Mouse (Mus musculus) adrenal gland, adult (tissue): ENCODE measurements around the gene Rnf144b.

Experiments used
- DNase-seq, 2 experiments: peaks; one replicate each; pipeline ENCODE4 v3.0.0; 2022 to 2023; ENCODE audit warnings: low spot score in 1 of 2; ENCODE audit not compliant: inconsistent age in 2 of 2

The Rnf144b gene

DNA sequence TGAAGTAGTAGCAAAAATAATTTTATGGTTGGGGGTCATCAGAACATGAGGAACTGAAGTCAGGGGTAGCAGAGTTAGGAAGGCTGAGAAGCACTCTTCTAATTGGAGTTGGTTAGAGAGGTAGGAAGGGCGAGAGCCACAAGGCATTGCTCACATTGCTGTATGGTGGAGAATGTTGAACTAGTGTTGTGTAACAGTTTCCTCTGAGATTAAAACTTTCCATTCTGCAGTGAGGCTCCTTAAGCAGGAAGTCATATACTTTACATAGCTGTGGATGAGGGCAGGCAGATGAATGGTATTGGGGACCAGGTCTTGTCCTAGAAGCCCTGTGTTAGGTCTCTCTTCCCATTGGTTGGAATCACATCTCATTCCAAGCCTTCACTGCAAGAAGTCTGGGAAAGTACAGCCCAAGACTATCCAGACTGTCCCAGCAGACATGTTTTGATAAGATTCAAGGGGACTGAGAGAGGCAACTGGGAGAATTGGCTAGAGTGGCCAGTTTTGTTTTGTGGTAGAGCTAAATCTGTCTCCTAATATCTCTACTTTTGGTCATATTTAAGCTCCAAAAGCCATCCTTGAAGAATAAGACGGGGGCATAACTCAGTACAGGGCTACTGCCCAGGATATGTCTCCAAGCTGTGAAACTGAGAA, 128.8 kb downstream of the Rnf144b start:
- DNase-seq: no peak

GRCm38 (mm10) chr13:47253711-47254110, 131.3 kb downstream of the Rnf144b start:
- DNase-seq: no peak

GRCm38 (mm10) chr13:47259297-47259696, 136.8 kb downstream of the Rnf144b start:
- no peak for DNase-seq

DNA sequence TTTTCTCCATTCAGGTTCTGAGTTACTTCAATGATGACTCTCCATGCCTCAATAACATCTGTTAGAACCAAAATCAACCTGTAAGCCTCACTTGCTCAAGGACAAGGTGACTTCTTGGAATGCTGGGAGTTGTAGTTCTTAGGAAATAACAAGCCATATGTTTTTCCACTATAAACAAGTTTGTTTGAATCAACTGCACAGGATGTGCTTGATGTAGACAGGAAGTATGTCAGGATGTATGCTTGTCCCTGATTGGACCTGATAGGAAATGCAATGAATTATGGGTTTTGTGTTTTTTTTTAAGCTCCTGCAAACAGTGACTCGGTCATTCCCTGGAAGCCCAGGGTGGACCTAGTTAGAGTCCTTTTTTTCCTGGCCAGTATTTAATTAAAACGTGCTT, 139.5 kb downstream of the Rnf144b start:
- no peak for DNase-seq

GRCm38 (mm10) chr13:47264382-47264781, 141.9 kb downstream of the Rnf144b start:
- no peak for DNase-seq

DNA sequence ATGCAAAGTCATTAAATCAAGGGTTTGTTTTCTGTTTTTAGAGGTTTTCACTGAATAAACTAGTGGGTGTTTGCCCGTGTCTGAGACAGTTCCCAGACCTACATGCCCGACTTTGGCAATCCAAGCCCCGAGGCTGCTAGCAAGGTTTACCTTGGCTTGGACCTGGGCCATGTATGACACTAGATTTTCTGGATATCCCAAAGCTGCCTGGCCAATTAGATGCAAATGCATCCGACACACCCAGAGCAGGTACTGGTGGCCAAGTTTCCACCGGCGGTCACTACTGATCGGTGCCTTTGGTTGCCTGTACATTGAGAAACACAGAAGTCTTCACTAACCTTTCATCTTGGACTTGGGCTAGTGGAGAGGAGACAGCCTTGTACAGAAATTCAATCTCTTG, 144.0 kb downstream of the Rnf144b start:
- DNase-seq: no peak

DNA sequence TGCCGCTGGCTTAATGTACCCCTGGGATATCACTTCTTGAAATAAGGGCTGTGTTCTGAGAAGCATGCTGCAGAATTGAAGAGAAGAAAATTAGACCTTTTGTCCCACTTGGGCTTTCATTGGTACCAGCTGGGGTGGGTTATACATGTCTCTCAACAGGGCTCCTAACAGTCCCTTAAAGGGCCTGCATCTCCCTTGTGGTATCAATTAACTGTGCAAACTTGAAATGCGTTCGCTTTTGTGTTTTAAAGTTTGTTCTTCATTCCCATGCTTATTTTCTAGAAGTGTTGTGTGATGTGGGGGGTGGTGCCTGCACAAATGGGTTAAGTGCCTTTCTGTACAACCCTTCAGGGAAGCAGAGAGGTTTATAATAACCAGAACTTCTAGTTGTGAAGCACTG, 145.8 kb downstream of the Rnf144b start:
- DNase-seq: no peak

GRCm38 (mm10) chr13:47272928-47273327, 150.5 kb downstream of the Rnf144b start:
- DNase-seq: no peak

DNA sequence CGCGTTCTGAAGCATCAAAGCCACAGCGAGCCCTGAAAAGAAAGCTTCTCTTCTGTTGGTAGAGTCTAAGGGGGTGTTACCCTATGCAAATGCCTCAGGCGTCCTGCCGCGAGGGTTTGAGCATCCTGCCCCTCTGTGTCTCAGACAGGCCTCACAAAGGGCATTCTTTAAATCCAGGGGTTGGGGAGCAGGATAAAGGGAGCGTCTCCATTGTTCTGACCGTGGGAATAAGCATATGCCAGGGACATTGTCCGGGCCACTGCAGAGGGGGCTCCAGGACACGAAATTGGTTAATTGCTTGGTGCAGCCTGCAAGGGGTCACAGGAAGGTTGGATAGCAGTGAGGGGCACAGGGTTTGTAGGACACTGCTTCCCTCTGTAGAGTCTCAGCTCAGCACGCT, 151.0 kb downstream of the Rnf144b start:
- no peak for DNase-seq

DNA sequence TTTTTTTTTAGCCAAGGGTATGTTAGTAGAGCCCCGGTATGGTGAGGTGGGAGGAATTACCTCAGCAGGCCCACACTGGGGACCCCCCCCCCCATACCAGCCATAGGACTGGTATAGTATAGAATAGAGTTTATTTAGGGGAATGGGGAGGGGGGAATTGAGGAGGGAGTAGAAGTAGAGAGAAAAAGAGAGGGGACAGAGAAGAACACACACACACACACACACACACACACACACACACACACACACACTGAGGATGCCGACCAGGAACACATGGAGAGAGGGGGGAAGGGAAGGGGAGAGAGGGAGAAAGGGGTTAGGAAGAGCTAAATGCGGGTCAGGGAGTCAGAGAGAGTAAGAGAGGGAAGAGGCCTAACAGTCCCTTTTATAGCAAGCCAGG, 151.7 kb downstream of the Rnf144b start:
- no peak for DNase-seq

DNA sequence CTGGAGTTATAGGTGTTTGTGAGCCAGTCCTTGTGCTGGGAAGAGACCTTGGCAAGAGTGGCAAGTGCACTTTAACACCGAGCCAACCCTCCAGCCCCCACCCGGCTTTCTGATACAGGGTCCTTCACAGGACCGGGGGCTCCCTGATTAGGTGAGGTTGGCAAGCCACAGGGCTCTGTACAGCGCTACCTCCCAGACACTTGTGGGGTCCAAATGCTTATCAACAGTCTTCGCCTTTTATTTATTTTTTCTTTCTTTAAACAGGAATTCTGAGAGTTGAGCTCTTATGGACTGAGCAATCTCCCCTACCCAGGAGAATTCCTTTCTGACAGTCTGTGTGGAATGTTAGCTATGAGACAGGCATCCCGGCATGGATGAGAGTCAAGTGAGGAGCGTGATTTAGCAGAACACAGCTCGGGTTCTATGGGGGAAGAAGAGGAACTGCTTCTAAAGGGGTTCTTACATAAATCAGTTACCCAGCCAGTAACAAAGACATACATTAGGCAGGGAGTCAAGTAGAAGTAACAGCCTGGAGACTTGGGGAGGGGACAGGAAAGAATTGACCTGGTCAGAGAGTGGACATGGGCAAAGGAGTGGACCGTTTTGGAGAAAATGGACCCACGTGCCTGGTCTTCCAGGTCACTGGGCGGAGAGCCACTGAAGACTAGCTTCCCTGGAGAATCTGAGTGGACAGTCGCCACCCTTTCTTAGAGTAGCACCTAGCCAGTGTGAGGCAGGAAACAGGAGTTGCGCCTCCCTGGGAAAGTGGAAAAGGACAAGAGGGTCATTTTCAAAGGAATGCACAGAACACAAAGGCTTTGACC, 154.8 kb downstream of the Rnf144b start:
- peak in 1 of 2 experiments; percentile 21 for DNase-seq

DNA sequence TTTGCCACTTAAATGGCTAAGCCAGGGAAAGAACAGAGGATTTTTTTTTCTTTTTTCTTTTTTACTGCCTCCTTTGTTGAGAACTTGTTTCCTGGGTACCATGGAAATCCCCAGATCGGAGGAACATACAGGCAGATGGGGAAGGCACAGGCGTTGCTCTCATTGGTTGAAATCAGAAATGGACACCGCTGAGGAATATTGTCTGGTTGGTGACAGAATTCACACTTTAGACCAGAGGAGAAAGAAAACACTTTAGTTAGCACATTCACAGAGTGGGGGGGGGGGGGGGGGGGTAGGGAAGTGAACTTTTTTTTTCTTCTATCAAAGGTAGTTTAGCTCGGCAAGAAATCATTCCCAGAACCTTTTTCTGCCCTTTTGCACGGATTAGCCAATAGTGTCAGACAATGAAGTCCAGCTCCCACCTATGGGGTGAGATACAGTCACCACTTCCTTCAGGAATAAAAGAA, 155.4 kb downstream of the Rnf144b start:
- DNase-seq: no peak

- DNase-seq: no peak
These were observed 159.8 kb downstream of the Rnf144b start for GRCm38 (mm10) chr13:47282221-47282620.

DNA sequence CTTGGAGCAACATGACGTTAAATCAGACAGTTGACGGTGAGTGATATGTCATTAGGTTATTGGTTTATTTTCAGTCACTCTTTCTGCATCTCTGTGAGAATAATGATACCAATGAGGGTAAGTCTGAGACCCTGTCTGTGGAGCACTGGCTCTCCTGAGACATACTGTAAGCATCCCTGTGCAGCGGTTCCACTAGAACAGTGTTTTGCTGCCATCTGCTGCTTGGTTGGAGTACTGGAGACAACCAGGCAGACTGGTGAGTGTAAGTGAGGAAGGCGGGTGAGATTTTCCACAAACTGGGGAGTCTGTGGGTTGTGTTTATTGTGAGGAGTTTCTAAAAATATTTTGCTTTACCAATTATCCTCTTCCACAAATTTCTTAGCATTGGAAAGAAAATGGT, 166.0 kb downstream of the Rnf144b start:
- peak; percentile 50 to 89 for DNase-seq

DNA sequence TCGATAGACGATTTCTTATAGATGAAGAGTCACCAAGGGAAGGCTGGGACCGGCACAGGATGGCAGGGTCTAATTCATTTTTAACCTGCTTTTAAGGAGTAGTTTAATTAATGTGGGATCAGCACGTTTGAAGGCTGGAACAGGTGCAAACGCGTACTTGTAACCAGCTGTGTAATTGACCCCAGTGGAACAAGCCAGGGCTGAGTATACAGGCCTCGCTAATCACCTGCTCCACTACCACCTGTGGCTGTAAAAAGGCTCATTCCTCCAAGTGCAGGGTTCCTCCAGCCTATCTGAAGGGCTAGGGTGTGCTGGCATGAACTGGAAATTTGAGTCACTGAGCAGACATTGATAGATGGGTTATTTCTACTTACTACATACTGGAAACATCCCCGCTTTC, 174.0 kb downstream of the Rnf144b start:
- DNase-seq: no peak
